Comparison of ENCODE assay signal across 28 mouse cellular contexts in the genomic region with DNA sequence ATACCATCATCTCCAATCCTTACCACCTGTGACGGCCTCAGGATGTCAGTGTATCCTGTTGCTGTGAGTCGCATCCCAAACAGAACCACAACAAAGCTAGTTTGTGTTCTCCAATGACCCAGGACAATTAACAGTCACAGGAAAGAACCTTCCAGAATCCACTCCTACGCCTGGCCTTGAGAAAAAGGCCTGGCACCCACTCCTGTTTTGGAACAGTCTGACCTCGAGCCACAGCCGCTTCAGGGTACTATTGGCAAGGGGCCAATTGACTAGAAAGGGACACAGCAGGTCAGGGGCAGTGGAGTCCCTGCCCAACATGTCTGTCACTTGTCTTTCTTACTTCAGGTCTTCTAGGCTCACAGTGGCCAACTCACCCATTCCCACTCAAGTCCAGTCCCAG. TPM values are rescaled to one million over a fixed set of nuclear protein-coding genes. Genes with fewer than 3 reads are reported as not detected.
DNase-seq lines count a peak whose midpoint lies in the region; TF ChIP-seq lines count a peak whose summit lies in the region.
"Had no signal": no experiment of that assay in that cellular context is flagged by ENCODE, and none has a peak within 500 bp of the region (broad histone marks: within the 10 kb centered on the region; RNA-seq: fewer than 3 reads in every experiment).

No protein-coding gene starts in this region.

- 83% methylated on average over 5 of the region's 5 CpGs for WGBS in embryonic facial prominence, embryonic 10.5 days

- 0 out of 2 replicates have a peak overlapping the region, but pooled peaks have one; percentile 18 for H3K27ac ChIP-seq in layer of hippocampus, adult 2 months
- no peak overlapping the region for H3K27ac ChIP-seq in MEL (ENCODE audit: control insufficient read depth, low read depth, low read length)
- H3K27ac ChIP-seq in embryonic facial prominence, embryonic 10.5 days (replicated peaks): no peak overlapping the region
- H3K27ac ChIP-seq: embryonic facial prominence, embryonic 12.5 days; hindbrain, embryonic 14.5 days; limb, embryonic 10.5 days; neural tube, embryonic 15.5 days; stomach, embryonic 15.5 days had no signal

- peaks cover 36% of the 10 kb centered on the region for H3K79me2 ChIP-seq in MEL (ENCODE audit: control insufficient read depth, insufficient read depth, low read length, poor library complexity)

- no peaks in the 10 kb centered on the region for H3K27me3 ChIP-seq in MEL (ENCODE audit: control insufficient read depth in 1 of 2, insufficient read depth in 2 of 2, low read length in 2 of 2)
- 0 out of 2 replicates have a peak, but pooled peaks cover 5% of the 10 kb centered on the region for H3K27me3 ChIP-seq in embryonic facial prominence, embryonic 10.5 days (replicated peaks; ENCODE audit: low read depth, poor library complexity, severe bottlenecking)
- H3K27me3 ChIP-seq: CH12.LX; embryonic facial prominence, embryonic 12.5 days; neural tube, embryonic 15.5 days; stomach, embryonic 15.5 days had no signal

- no peak overlapping the region for H3K9ac ChIP-seq in MEL (ENCODE audit: control insufficient read depth, low read depth, low read length, poor library complexity, severe bottlenecking)
- H3K9ac ChIP-seq: embryonic facial prominence, embryonic 12.5 days; forebrain, postnatal 0 days; hindbrain, embryonic 14.5 days; liver, postnatal 0 days; neural tube, embryonic 15.5 days; stomach, embryonic 15.5 days had no signal

- no peak for TF ChIP-seq EP300 in MEL (IDR thresholded peaks at IDR 0.05; ENCODE audit: low read depth in 1 of 2, low read length in 2 of 2)

- TF ChIP-seq CTCF in layer of hippocampus, adult 2 months (conservative IDR thresholded peaks at IDR 0.05): no peak
- TF ChIP-seq CTCF in MEL (IDR thresholded peaks at IDR 0.05 in 2 of 3, conservative IDR thresholded peaks at IDR 0.05 in 1 of 3; ENCODE audit: control insufficient read depth in 1 of 3, insufficient read depth in 1 of 3, low read depth in 2 of 3, low read length in 3 of 3, poor library complexity in 1 of 3, severe bottlenecking in 1 of 3): no peak

- peak; percentile 60 for DNase-seq in adrenal gland, postnatal 14 days
- DNase-seq in adrenal gland, postnatal 4 days (ENCODE audit: low spot score in 2 of 2): no peak
- no peak for DNase-seq in layer of hippocampus, adult 2 months (ENCODE audit: low spot score in 2 of 2)
- no peak for DNase-seq in layer of hippocampus, postnatal 25 days (ENCODE audit: extremely low spot score in 1 of 2, low spot score in 1 of 2)
- DNase-seq in MEL (ENCODE audit: low read depth, low spot score): no peak
- DNase-seq in testis, postnatal 10 days (ENCODE audit: low spot score): peak; percentile 77
- no peak for DNase-seq in embryonic facial prominence, embryonic 10.5 days (ENCODE audit: low spot score)
- DNase-seq: B cell, adult 2 months; cerebellum, adult 9-11 months; forebrain, postnatal 0 days; gastrocnemius, postnatal 14 days; heart, adult 11 months; heart, postnatal 36 days; kidney, adult 2 months; kidney, postnatal 10 days; liver, postnatal 0 days had no signal

- H3K4me1 ChIP-seq in MEL (ENCODE audit: control insufficient read depth in 1 of 2, insufficient read depth in 2 of 2, low read length in 2 of 2): peaks cover 3 to 4% of the 10 kb centered on the region in 2 experiments; a peak in 3 of 4 replicates
- peaks cover 21% of the 10 kb centered on the region for H3K4me1 ChIP-seq in embryonic facial prominence, embryonic 10.5 days

- peak in 1 of 2 experiments; percentile 22; a peak in 1 of 4 replicates for TF ChIP-seq POLR2A in MEL (IDR thresholded peaks at IDR 0.05; ENCODE audit: control insufficient read depth in 1 of 2, insufficient read depth in 1 of 2, low read depth in 1 of 2, low read length in 2 of 2, poor library complexity in 1 of 2)

- H3K9me3 ChIP-seq in MEL (replicated peaks; ENCODE audit: insufficient read depth, low read length): no peaks in the 10 kb centered on the region
- H3K9me3 ChIP-seq in embryonic facial prominence, embryonic 10.5 days: no peaks in the 10 kb centered on the region
- H3K9me3 ChIP-seq: embryonic facial prominence, embryonic 12.5 days; G1E; limb, embryonic 10.5 days; neural tube, embryonic 15.5 days; stomach, embryonic 15.5 days had no signal

- no peak overlapping the region for H3K4me3 ChIP-seq in layer of hippocampus, adult 2 months
- H3K4me3 ChIP-seq in MEL (ENCODE audit: control insufficient read depth in 1 of 2, insufficient read depth in 1 of 2, low read depth in 2 of 2, low read length in 2 of 2): no peak overlapping the region
- H3K4me3 ChIP-seq in embryonic facial prominence, embryonic 10.5 days: no peak overlapping the region
- H3K4me3 ChIP-seq: embryonic facial prominence, embryonic 12.5 days; limb, embryonic 10.5 days; neural tube, embryonic 15.5 days; stomach, embryonic 15.5 days had no signal

- TF ChIP-seq RAD21 in MEL (IDR thresholded peaks at IDR 0.05; ENCODE audit: low read depth, low read length): no peak

- H3K36me3 ChIP-seq in MEL (ENCODE audit: control insufficient read depth in 1 of 2, insufficient read depth in 2 of 2, low read length in 2 of 2): peaks cover 4 to 38% of the 10 kb centered on the region in 2 experiments
- peaks cover 39% of the 10 kb centered on the region for H3K36me3 ChIP-seq in embryonic facial prominence, embryonic 10.5 days (replicated peaks)
- H3K36me3 ChIP-seq: stomach, embryonic 15.5 days had no signal

TF ChIP-seq in MEL, 35 proteins besides CTCF, POLR2A, EP300 and RAD21:
- no peak for TF ChIP-seq TAL1 (IDR thresholded peaks at IDR 0.05; ENCODE audit: low read length)
- peak; percentile 40; the same call in 1 of the 2 replicates for TF ChIP-seq POLR2AphosphoS2 (IDR thresholded peaks at IDR 0.05; ENCODE audit: low read length)
- TF ChIP-seq JUND (IDR thresholded peaks at IDR 0.05; ENCODE audit: low read depth, low read length): no peak

RNA-seq across cellular contexts. Expression of gene Slc7a5, which starts 14.6 kb away (rescaled TPM):
- 41.4 and 46.8 TPM in 2 replicates for total RNA-seq in adrenal gland, postnatal 14 days (2021)
- 10 to 100 TPM; 56.2 to 59.0 TPM for total RNA-seq in adrenal gland, postnatal 4 days (2021)
- total RNA-seq in layer of hippocampus, adult 2 months (2021): 10 to 100 TPM; 66.5 to 68.7 TPM
- 10 to 100 TPM; 66.6 to 75.5 TPM for total RNA-seq in layer of hippocampus, postnatal 25 days (2021)
- total RNA-seq in MEL (2012; rRNA removed): 108 and 164 TPM in 2 replicates
- polyA plus RNA-seq in MEL (2012; ENCODE audit: insufficient read depth in 1 of 2, insufficient read length in 2 of 2, low read depth in 1 of 2, low replicate concordance in 2 of 2, missing spikeins in 1 of 2): 100 to 1,000 TPM in 1 of 2 experiments, 10 to 100 TPM in 1; 55.0 to 263 TPM
- polyA plus RNA-seq in embryonic facial prominence, embryonic 10.5 days (2016; fragmentation: Nextera tagmentation; extraction: Ambion mirVana): 18.7 and 21.0 TPM in 2 replicates

RNA-seq across cellular contexts. Expression of gene Car5a, which starts 51.8 kb away (rescaled TPM):
- 0.30 and 6.4 TPM in 2 replicates for total RNA-seq in adrenal gland, postnatal 14 days (2021)
- total RNA-seq in adrenal gland, postnatal 4 days (2021): under 1 TPM in 1 of 2 experiments, not detected in 1; 0.76 TPM
- total RNA-seq in layer of hippocampus, adult 2 months (2021): not detected
- not detected for total RNA-seq in layer of hippocampus, postnatal 25 days (2021)
- total RNA-seq in MEL (2012; rRNA removed): not detected in 2 replicates
- polyA plus RNA-seq in MEL (2012; ENCODE audit: insufficient read depth in 1 of 2, insufficient read length in 2 of 2, low read depth in 1 of 2, low replicate concordance in 2 of 2, missing spikeins in 1 of 2): under 1 TPM in 1 of 2 experiments, not detected in 1; 0.08 TPM
- polyA plus RNA-seq in embryonic facial prominence, embryonic 10.5 days (2016; fragmentation: Nextera tagmentation; extraction: Ambion mirVana): not detected in 2 replicates
- total RNA-seq: forebrain, postnatal 0 days; gastrocnemius, postnatal 14 days; heart, postnatal 36 days; layer of hippocampus, postnatal 14 days; megakaryocyte progenitor cell, adult 5-6 weeks had no signal
- polyA plus RNA-seq: embryonic facial prominence, embryonic 12.5 days; forebrain, embryonic 11.5 days; heart, embryonic 14.5 days; hindbrain, embryonic 14.5 days; intestine, embryonic 14.5 days; limb, embryonic 10.5 days had no signal

RNA-seq across cellular contexts. Expression of gene Banp, which starts 56.7 kb away (rescaled TPM):
- 30.4 and 31.2 TPM in 2 replicates for total RNA-seq in adrenal gland, postnatal 14 days (2021)
- 10 to 100 TPM; 14.0 to 15.7 TPM for total RNA-seq in adrenal gland, postnatal 4 days (2021)
- 10 to 100 TPM; 32.7 to 61.0 TPM for total RNA-seq in layer of hippocampus, adult 2 months (2021)
- total RNA-seq in layer of hippocampus, postnatal 25 days (2021): 10 to 100 TPM; 39.4 to 41.7 TPM
- total RNA-seq in MEL (2012; rRNA removed): 19.2 and 20.8 TPM in 2 replicates
- 10 to 100 TPM in 1 of 2 experiments, not detected in 1; 28.4 TPM for polyA plus RNA-seq in MEL (2012; ENCODE audit: insufficient read depth in 1 of 2, insufficient read length in 2 of 2, low read depth in 1 of 2, low replicate concordance in 2 of 2, missing spikeins in 1 of 2)
- 55.2 and 64.8 TPM in 2 replicates for polyA plus RNA-seq in embryonic facial prominence, embryonic 10.5 days (2016; fragmentation: Nextera tagmentation; extraction: Ambion mirVana)

Comparison
In these comparisons a context has a peak if more than half of its experiments do, and no peak if none do; other contexts are left out.
1. DNase-seq: peak in adrenal gland, postnatal 14 days (single experiment) and testis, postnatal 10 days (single experiment); none in adrenal gland, postnatal 4 days (0 of 2), layer of hippocampus, adult 2 months (0 of 2), layer of hippocampus, postnatal 25 days (0 of 2), MEL (single experiment) and embryonic facial prominence, embryonic 10.5 days (single experiment).